Mouse (Mus musculus) T-cell, adult 2 months (primary cell): ENCODE measurements around the gene Cyp2b13.
"Not testable (repeated sequence)": the region's sequence is repeated elsewhere in the genome, so short reads cannot be mapped to it uniquely, and the experiment has no call there.

ENCODE experiments used
- DNase-seq: peaks from one replicate; pipeline ENCODE4 v3.0.0; 2022; ENCODE audit warnings: low spot score

Cyp2b13 gene

GRCm38 (mm10) chr7:26061197-26061596 lies at the start of gene Cyp2b13:
TSS of gene Cyp2b13 (plus strand) at chr7:26061497.
- not testable (repeated sequence) for DNase-seq

GRCm38 (mm10) chr7:26019814-26020332 lies 41.4 kb upstream of the Cyp2b13 start:
- not testable (repeated sequence) for DNase-seq

GRCm38 (mm10) chr7:26054885-26055630 lies 6.2 kb upstream of the Cyp2b13 start:
- DNase-seq, result not testable (repeated sequence)

- DNase-seq, result not testable (repeated sequence)
These were observed 10.4 kb downstream of the Cyp2b13 start for GRCm38 (mm10) chr7:26071677-26072076.

GRCm38 (mm10) chr7:26082595-26082994 lies 21.3 kb downstream of the Cyp2b13 start:
- no peak for DNase-seq

- no peak for DNase-seq
These were observed 26.1 kb downstream of the Cyp2b13 start for GRCm38 (mm10) chr7:26087391-26087790.

GRCm38 (mm10) chr7:26088578-26088977 lies 27.3 kb downstream of the Cyp2b13 start:
- not testable (repeated sequence) for DNase-seq

GRCm38 (mm10) chr7:26139623-26140022 lies 78.3 kb downstream of the Cyp2b13 start:
- not testable (repeated sequence) for DNase-seq

- DNase-seq, result not testable (repeated sequence)
These were observed 82.4 kb downstream of the Cyp2b13 start for GRCm38 (mm10) chr7:26143657-26144056.
